16 mouse cellular contexts compared by ENCODE assay signal in genomic region chr13:113593711-113594110, GRCm38 (mm10).
"Had no signal": no experiment of that assay in that cellular context is flagged by ENCODE, and none has a peak within 500 bp of the region (broad histone marks: within the 10 kb centered on the region; RNA-seq: fewer than 3 reads in every experiment).

No protein-coding gene starts in this region.

- H3K4me2 ChIP-seq: kidney, embryonic 15.5 days; liver, embryonic 12.5 days; lung, embryonic 15.5 days; neural tube, embryonic 15.5 days had no signal

- H3K4me3 ChIP-seq: kidney, embryonic 15.5 days; liver, embryonic 12.5 days; lung, embryonic 15.5 days; myocyte; neural tube, embryonic 15.5 days had no signal

- H3K9me3 ChIP-seq: kidney, embryonic 15.5 days; liver, embryonic 12.5 days; lung, embryonic 15.5 days; neural tube, embryonic 15.5 days had no signal

- H3K9ac ChIP-seq: kidney, embryonic 15.5 days; liver, embryonic 12.5 days; lung, embryonic 15.5 days; neural tube, embryonic 15.5 days had no signal

- ATAC-seq: liver, embryonic 12.5 days had no signal

- H3K27me3 ChIP-seq: kidney, embryonic 15.5 days; liver, embryonic 12.5 days; lung, embryonic 15.5 days; neural tube, embryonic 15.5 days had no signal

- H3K27ac ChIP-seq: kidney, embryonic 15.5 days; liver, embryonic 12.5 days; lung, embryonic 15.5 days; macrophage; neural tube, embryonic 15.5 days had no signal

- DNase-seq: kidney, adult 2 months; kidney, postnatal 14 days; left cerebral cortex, postnatal 4 days; lung, postnatal 14 days; midbrain, embryonic 14.5 days; retina, postnatal 1 day; right cerebral cortex, postnatal 4 days; spleen, adult 18-20 months; thymus, adult 18-20 months; thymus, postnatal 14 days had no signal
